Mouse (Mus musculus) embryonic fibroblast, embryonic 13.5 days (primary cell): ENCODE measurements at regions not wholly inside any gene's neighbourhood (a gene's known extent, or its start where the extent isn't known, plus 50 kb on each side); places are given as distances from the start of the nearest gene placed in this dataset.

Experiments used
- CTCF ChIP-seq: IDR thresholded peaks from 2 replicates; pipeline ENCODE4 v1.5.1; 2011; ENCODE audit warnings: mild to moderate bottlenecking, control low read depth, low read length, moderate library complexity, borderline replicate concordance; ENCODE audit not compliant: insufficient read depth
- POLR2A ChIP-seq: IDR thresholded peaks from 2 replicates; pipeline ENCODE4 v1.6.1; 2011; ENCODE audit warnings: low read depth, mild to moderate bottlenecking, control low read depth, low read length, moderate library complexity

- TF ChIP-seq CTCF (peak; percentile 99), POLR2A (no peak)
Observed at GRCm38 (mm10) chr7:75366285-75366882, 57.3 kb upstream of the Sv2b start.
